Mouse (Mus musculus) kidney, embryonic 16.5 days (tissue): ENCODE measurements around the gene Wap. TPM values are rescaled to one million over a fixed set of nuclear protein-coding genes. Genes with fewer than 3 reads are reported as not detected.

ENCODE experiments used
- ATAC-seq: fragments of 200-750 bp; cut with Nextera tagmentation; 2 replicates; pipeline ENCODE4 v1.8.0; 2017; ENCODE audit warnings: moderate TSS enrichment; ENCODE audit not compliant: low FRiP score, low TSS enrichment
- H3K27ac ChIP-seq: fragments of 300-500 bp; sonication (generic); 2 replicates; pipeline ENCODE4 v1.5.1; 2014; ENCODE audit warnings: low read length
- H3K27me3 ChIP-seq: fragments of 300-500 bp; sonication (generic); 2 replicates; pipeline ENCODE4 v1.6.1; 2014; ENCODE audit warnings: low read length, control low read depth, mixed read lengths; ENCODE audit not compliant: insufficient read depth
- H3K36me3 ChIP-seq: fragments of 300-500 bp; sonication (generic); 2 replicates; pipeline ENCODE4 v1.6.1; 2014; ENCODE audit warnings: low read length, control low read depth, mixed read lengths; ENCODE audit not compliant: insufficient read depth
- H3K4me1 ChIP-seq: fragments of 300-500 bp; sonication (generic); 2 replicates; pipeline ENCODE4 v1.6.1; 2014; ENCODE audit warnings: low read length, control low read depth, mixed read lengths; ENCODE audit not compliant: insufficient read depth
- H3K4me2 ChIP-seq: fragments of 300-500 bp; sonication (generic); replicated peaks from 2 replicates; pipeline ENCODE4 v1.6.1; 2014; ENCODE audit warnings: low read depth, low read length
- H3K4me3 ChIP-seq: fragments of 300-500 bp; sonication (generic); 2 replicates; pipeline ENCODE4 v1.5.1; 2014; ENCODE audit warnings: mild to moderate bottlenecking, low read length
- H3K9ac ChIP-seq: fragments of 300-500 bp; sonication (generic); replicated peaks from 2 replicates; pipeline ENCODE4 v1.6.1; 2014; ENCODE audit warnings: low read length
- H3K9me3 ChIP-seq: fragments of 300-500 bp; sonication (generic); 2 replicates; pipeline ENCODE4 v1.6.1; 2016; ENCODE audit warnings: low read length, control low read depth
- WGBS: fragments of 180-500 bp; shearing (Covaris S2); extraction: QIAGEN DNeasy Blood & Tissue Kit; methylation state at CpG from one replicate; pipeline ENCODE4 v1.1.7; 2014; 5-methylcytosine and 5-hydroxymethylcytosine counted together
- polyA plus RNA-seq: library from polyadenylated mRNA; unstranded; fragments of >200 nt; fragmentation: Nextera tagmentation; extraction: Ambion mirVana; gene quantifications from 2 replicates; pipeline ENCODE4 v1.2.1, GENCODE M21; 2015

Wap gene
- polyA plus RNA-seq, 1 experiment from 2014 or later = not detected

DNA sequence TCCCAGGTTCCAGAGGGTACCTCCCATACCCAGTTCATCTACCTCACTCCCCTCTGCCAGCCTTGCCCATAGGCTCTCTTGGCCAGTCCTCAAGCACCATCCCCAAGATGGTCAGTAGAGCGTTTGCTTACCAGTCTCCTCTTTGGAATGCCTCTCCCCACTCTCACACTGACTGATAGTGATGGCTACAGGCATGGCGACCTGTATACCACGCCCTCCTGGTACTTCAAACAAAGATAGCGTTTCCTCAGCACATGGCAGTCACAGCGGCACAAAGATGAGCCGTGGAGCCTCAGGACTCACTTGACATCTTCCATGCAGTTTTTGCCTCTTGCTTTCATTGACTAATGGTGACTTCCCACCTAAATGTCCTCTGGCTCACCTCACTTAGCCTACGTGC is 48.6 kb downstream of the Wap start:
- Histone ChIP-seq H3K27me3 (no peaks in the 10 kb centered on the region), H3K4me1 (no peaks in the 10 kb centered on the region), H3K27ac (no peak overlapping the region), H3K4me2 (no peak overlapping the region), H3K9me3 (no peaks in the 10 kb centered on the region), H3K4me3 (no peak overlapping the region), H3K9ac (no peak overlapping the region), H3K36me3 (peaks cover 65% of the 10 kb centered on the region)
- 91% methylated on average over 7 of the region's 7 CpGs for WGBS
- no peak for ATAC-seq

DNA sequence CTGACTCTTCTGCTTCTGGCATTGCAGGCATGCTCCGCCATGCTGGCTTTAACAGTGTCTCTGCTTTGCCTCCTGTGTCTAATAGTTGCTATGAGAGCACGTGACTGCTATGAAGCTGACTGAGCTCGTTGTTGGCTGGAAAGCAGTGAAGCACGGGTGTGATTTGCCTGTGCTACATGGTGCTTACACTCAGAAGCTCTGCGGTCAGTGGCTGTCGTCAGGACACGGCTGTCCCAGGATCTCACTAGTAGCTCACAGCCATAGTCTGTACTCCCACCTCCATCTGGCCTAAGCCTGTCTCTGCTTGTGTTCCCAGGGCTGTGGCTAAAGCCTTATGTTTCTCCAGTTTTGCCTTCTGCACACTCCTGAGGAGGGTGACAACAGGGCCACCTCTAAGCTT is 50.1 kb downstream of the Wap start:
- no peaks in the 10 kb centered on the region for H3K9me3 ChIP-seq
- WGBS = 94% methylated on average over 7 of the region's 7 CpGs
- H3K4me3 ChIP-seq = no peak overlapping the region
- peaks cover 51% of the 10 kb centered on the region for H3K36me3 ChIP-seq
- ATAC-seq = no peak
- no peak overlapping the region for H3K4me2 ChIP-seq
- no peak overlapping the region for H3K9ac ChIP-seq
- no peaks in the 10 kb centered on the region for H3K4me1 ChIP-seq
- no peak overlapping the region for H3K27ac ChIP-seq
- no peaks in the 10 kb centered on the region for H3K27me3 ChIP-seq

DNA sequence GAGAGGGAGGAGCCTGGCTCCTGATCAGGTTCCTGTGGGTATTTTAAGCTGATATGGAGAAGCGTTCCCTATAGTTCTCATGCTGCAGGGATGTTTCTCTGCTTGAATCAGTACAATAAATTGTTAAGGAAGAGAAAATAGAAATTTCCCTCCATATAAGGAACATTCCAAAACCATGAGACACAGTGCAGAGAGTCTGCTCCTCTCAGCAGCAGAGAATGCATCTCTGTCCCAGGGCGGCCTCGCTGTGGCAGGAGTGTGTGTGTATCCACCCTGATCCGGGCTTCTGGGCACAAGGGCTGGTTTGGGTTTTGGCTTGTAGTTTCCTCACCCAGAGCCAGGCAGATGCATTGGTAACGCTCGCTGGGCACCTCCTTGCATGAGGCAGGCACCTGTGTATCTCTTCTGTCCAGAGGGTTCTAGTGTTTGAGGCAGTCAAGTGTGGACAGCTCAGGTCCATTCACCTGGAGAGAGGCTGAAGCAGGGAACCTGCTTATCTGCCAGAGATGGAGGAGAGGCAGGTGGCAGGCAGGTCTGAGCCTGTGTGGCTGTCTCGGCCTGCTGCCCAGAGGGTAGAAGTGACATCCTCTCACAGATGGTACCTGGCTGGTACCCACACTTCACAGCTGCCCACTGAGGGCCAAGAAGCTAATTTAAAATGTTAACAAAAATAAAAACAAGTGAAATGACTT is 51.0 kb downstream of the Wap start:
- no peaks in the 10 kb centered on the region for H3K4me1 ChIP-seq
- H3K27me3 ChIP-seq = no peaks in the 10 kb centered on the region
- WGBS = 91% methylated on average over 7 of the region's 7 CpGs
- H3K9me3 ChIP-seq = no peaks in the 10 kb centered on the region
- ATAC-seq = no peak
- H3K4me3 ChIP-seq = no peak overlapping the region
- H3K9ac ChIP-seq = no peak overlapping the region
- H3K4me2 ChIP-seq = no peak overlapping the region
- H3K36me3 ChIP-seq = peaks cover 42% of the 10 kb centered on the region
- no peak overlapping the region for H3K27ac ChIP-seq

DNA sequence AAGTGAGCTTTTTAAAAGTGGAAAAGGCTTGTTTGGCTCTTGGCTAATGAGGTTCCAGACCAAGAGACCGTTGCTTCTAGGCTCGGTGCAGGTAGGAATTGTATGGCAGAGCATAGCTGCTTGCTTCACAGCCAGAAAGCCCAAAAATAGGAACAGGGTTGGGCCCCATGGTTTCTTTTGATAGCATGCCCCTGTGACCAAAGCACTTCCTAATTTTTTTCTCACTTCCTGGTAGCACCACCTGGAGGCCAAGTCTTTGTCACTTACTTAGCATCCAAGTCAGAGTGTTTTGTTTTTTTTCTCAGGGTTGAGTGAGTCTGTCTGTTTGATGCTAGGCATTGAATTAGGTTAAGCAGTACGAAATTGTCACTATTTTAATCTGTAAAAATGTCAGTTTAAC is 51.8 kb downstream of the Wap start:
- Histone ChIP-seq H3K4me3 (no peak overlapping the region), H3K4me2 (no peak overlapping the region), H3K27me3 (no peaks in the 10 kb centered on the region), H3K36me3 (peaks cover 35% of the 10 kb centered on the region), H3K9ac (no peak overlapping the region), H3K27ac (no peak overlapping the region), H3K9me3 (no peaks in the 10 kb centered on the region), H3K4me1 (no peaks in the 10 kb centered on the region)
- WGBS = 81% methylated on average over 3 of the region's 3 CpGs
- ATAC-seq = no peak

DNA sequence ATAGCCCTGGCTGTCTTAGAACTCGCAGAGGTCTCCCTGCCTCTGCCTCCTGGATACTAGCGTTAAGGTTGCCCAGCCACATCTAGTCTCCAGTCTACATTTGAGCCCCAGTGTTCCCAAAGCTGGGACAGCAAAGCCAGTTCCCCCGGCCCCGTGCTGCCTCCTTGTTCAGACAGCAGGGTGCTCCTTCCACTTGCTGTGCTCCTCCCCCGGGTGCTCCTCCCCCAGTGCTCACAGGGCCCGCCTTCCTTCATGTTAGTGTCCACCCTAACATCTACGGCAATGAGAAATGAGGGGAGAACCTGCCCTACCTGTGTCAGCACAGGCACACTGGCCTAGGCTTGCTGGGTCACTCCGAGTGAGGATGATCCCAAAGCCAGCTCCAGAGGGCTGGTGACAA is 52.7 kb downstream of the Wap start:
- 93% methylated on average over 8 of the region's 8 CpGs for WGBS
- no peaks in the 10 kb centered on the region for H3K9me3 ChIP-seq
- H3K27me3 ChIP-seq = no peaks in the 10 kb centered on the region
- peaks cover 32% of the 10 kb centered on the region for H3K36me3 ChIP-seq
- no peaks in the 10 kb centered on the region for H3K4me1 ChIP-seq
- H3K4me2 ChIP-seq = no peak overlapping the region
- no peak overlapping the region for H3K27ac ChIP-seq
- ATAC-seq = no peak
- H3K4me3 ChIP-seq = no peak overlapping the region
- no peak overlapping the region for H3K9ac ChIP-seq

Other genes with a start within 250 kb of the Wap start
- gene Zmiz2, start 249.6 kb downstream of the Wap start, polyA plus RNA-seq = 11.7 and 12.5 TPM in 2 replicates
- gene Ppia, start 223.2 kb downstream of the Wap start, polyA plus RNA-seq = 4,884 and 4,942 TPM in 2 replicates
- gene H2afv, start 194.2 kb downstream of the Wap start, polyA plus RNA-seq = 560 and 596 TPM in 2 replicates
- gene Purb, start 162.7 kb downstream of the Wap start, polyA plus RNA-seq = 24.8 and 30.1 TPM in 2 replicates
- 1.0 and 1.2 TPM in 2 replicates for gene Myo1g, start 117.7 kb downstream of the Wap start, polyA plus RNA-seq
- gene Ccm2, start 91.8 kb downstream of the Wap start, polyA plus RNA-seq = 90.5 and 93.3 TPM in 2 replicates
- 1.9 and 2.0 TPM in 2 replicates for gene Nacad, start 32.6 kb downstream of the Wap start, polyA plus RNA-seq
- gene Tbrg4, start 12.6 kb downstream of the Wap start, polyA plus RNA-seq = 45.6 and 49.1 TPM in 2 replicates
- gene Ramp3, start 19.9 kb upstream of the Wap start, polyA plus RNA-seq = 15.4 and 16.5 TPM in 2 replicates
- not detected in 2 replicates for gene Gm11983, start 199.0 kb upstream of the Wap start, polyA plus RNA-seq